Mouse (Mus musculus) lung, postnatal 36 days (tissue): ENCODE measurements at regions not wholly inside any gene's neighbourhood (a gene's known extent, or its start where the extent isn't known, plus 50 kb on each side); places are given as distances from the start of the nearest gene placed in this dataset.

Experiments used
- DNase-seq: peaks from one replicate; pipeline ENCODE4 v3.0.0; 2022; ENCODE audit warnings: mixed read lengths

- peak; percentile 66 for DNase-seq
Measured at GRCm38 (mm10) chr2:167815123-167815522, 116.7 kb upstream of the Ptpn1 start.

- DNase-seq, result no peak
Measured at GRCm38 (mm10) chr2:167809256-167809655, 119.6 kb upstream of the Tmem189 start.

GRCm38 (mm10) chr2:167805629-167806304 is 116.1 kb upstream of the Tmem189 start:
- no peak for DNase-seq

- no peak for DNase-seq
Measured at GRCm38 (mm10) chr2:167804493-167805227, 115.0 kb upstream of the Tmem189 start.

- no peak for DNase-seq
Measured at GRCm38 (mm10) chr2:167802494-167802893, 112.9 kb upstream of the Tmem189 start.

- no peak for DNase-seq
Measured at GRCm38 (mm10) chr2:167801389-167801788, 111.8 kb upstream of the Tmem189 start.

- DNase-seq, result no peak
Measured at GRCm38 (mm10) chr2:167800648-167801245, 111.1 kb upstream of the Tmem189 start.

- DNase-seq, result peak; percentile 79
Measured at GRCm38 (mm10) chr2:167799629-167800387, 110.2 kb upstream of the Tmem189 start.

- no peak for DNase-seq
Measured at GRCm38 (mm10) chr2:167798969-167799513, 109.4 kb upstream of the Tmem189 start.

- no peak for DNase-seq
Measured at GRCm38 (mm10) chr2:167798076-167798782, 108.6 kb upstream of the Tmem189 start.

- no peak for DNase-seq
Measured at GRCm38 (mm10) chr2:167795491-167795890, 105.9 kb upstream of the Tmem189 start.

- DNase-seq, result no peak
Measured at GRCm38 (mm10) chr2:167793916-167794315, 104.3 kb upstream of the Tmem189 start.

- DNase-seq, result no peak
Measured at GRCm38 (mm10) chr2:167792753-167793152, 103.1 kb upstream of the Tmem189 start.

GRCm38 (mm10) chr2:167792330-167792729 is 102.7 kb upstream of the Tmem189 start:
- DNase-seq, result no peak

- peak; percentile 64 for DNase-seq
Measured at GRCm38 (mm10) chr2:167789471-167789923, 99.9 kb upstream of the Tmem189 start.

- peak; percentile 51 for DNase-seq
Measured at GRCm38 (mm10) chr2:167786951-167787350, 97.3 kb upstream of the Tmem189 start.

GRCm38 (mm10) chr2:167784353-167784752 is 94.7 kb upstream of the Tmem189 start:
- DNase-seq, result no peak

GRCm38 (mm10) chr2:167783374-167783773 is 93.8 kb upstream of the Tmem189 start:
- no peak for DNase-seq

GRCm38 (mm10) chr2:167782231-167782999 is 92.8 kb upstream of the Tmem189 start:
- no peak for DNase-seq

GRCm38 (mm10) chr2:167781496-167781895 is 91.9 kb upstream of the Tmem189 start:
- DNase-seq, result peak; percentile 93

- DNase-seq, result no peak
Measured at GRCm38 (mm10) chr2:167778691-167779090, 89.1 kb upstream of the Tmem189 start.
